Mouse (Mus musculus) lung, postnatal 14 days (tissue): ENCODE measurements at regions not wholly inside any gene's neighbourhood (a gene's known extent, or its start where the extent isn't known, plus 50 kb on each side); places are given as distances from the start of the nearest gene placed in this dataset.
A peak's percentile ranks its signal among the peaks of the same experiment; 100 is the strongest.

Source experiments
- DNase-seq: peaks from one replicate; pipeline ENCODE4 v3.0.0; 2021

GRCm38 (mm10) chr6:66012675-66013074, 60.3 kb downstream of the 4930544G11Rik start:
- no peak for DNase-seq

DNA sequence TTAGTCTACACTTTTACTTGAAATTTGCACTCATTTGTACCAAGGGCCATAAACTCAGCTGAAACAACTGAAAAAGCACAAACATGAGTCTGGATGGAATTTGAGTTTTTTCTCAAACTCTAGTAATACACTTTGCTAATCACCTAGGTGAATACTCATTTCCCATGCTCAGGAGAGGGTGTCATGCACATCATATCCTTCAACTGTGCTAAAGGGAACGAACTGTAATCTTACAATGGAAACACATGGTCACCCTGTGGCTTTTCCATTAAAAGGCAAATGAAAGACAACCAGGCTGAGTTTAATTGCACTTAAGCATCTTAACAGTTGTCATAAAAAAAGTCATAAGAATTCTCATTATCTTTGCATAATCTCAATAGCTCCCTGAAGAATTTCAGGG, 71.1 kb downstream of the 4930544G11Rik start:
- DNase-seq, result no peak

GRCm38 (mm10) chr6:66036789-66037188, 84.4 kb downstream of the 4930544G11Rik start:
- no peak for DNase-seq

- DNase-seq, result no peak
Measured at GRCm38 (mm10) chr6:66051852-66052251, 99.4 kb downstream of the 4930544G11Rik start.

DNA sequence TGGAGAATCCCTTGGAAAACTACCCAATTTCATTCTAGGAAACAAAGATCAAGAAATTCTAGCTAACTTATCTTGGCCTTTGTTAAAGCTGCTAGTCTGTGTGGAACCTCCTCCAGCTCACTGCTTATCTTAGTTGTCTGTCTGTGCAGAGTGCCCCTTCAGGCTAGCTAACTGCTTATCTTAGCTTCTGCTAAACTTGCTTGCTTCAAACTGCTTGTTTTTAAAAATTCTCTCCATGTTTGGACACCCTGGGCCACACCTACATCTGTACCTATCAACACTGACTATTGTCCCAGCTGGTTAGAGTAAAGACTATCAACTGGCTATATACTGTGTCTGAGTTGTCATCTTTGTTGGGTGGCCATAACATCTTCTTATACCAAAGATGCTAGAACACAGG, 100.0 kb downstream of the 4930544G11Rik start:
- DNase-seq, result no peak

DNA sequence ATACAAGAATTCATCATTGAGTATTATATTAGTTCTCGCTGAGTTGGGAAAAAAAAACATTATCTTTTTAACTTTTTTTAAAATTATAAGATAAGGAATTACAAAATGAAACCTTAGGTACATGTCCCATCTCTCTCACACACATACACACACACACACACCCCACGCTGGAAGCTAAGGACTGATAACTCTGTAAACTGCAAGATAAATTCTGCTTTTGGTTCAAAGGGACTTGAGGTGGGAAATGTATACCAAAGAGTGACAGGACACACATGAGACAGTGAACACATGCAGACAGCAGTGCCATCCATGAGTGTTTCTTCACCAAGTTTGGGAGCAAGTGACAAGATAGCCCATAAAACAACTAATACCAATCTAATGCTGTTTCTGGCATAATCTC, 100.8 kb downstream of the 4930544G11Rik start:
- DNase-seq, result no peak

GRCm38 (mm10) chr6:66068874-66069273, 116.5 kb downstream of the 4930544G11Rik start:
- DNase-seq, result no peak

GRCm38 (mm10) chr6:66077445-66077844, 125.0 kb downstream of the 4930544G11Rik start:
- no peak for DNase-seq

- DNase-seq, result no peak
Measured at GRCm38 (mm10) chr6:66078769-66079168, 126.4 kb downstream of the 4930544G11Rik start.

DNA sequence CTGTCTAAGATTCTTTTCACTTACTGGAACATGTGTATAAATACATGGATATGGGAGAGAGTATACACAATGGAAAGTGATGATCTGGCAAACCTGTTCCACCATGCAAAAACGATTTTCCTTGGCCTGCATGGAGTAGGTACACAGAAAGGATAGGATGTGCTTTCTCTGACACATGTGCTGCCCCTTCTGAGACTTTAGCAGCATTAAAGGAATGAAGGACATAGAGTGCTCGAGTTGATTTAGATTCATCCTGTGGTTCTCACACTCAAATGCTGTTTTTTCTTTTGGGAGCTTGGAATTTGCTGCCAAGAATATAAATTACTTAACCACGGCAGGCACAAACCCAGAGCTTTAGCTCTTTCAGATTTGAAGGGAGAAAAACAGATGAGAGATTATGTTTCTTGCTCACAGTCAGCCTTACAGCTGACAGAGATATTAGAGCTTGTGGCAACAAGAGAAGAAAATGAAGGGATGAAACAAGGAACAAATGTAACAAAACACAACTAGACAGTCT, 149.2 kb downstream of the 4930544G11Rik start:
- no peak for DNase-seq

DNA sequence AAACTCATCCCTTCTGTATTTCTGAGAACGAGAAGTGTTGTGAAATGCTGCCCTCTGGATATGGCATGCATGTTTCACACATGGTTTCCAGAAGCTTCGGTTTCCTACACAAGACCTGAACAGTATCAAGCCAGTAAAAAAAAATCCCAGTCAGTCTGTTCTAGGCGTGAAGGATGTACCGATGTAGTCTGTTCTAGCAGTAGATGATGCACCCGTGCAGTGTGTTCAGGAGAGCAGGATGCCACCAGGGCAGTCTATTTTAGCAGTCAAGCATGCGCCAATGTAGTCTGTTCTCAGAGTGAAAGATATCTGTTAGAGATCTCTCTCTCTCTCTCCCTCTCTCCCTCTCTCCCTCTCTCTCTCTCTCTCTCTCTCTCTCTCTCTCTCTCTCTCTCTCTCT, 162.0 kb downstream of the 4930544G11Rik start:
- no peak for DNase-seq

DNA sequence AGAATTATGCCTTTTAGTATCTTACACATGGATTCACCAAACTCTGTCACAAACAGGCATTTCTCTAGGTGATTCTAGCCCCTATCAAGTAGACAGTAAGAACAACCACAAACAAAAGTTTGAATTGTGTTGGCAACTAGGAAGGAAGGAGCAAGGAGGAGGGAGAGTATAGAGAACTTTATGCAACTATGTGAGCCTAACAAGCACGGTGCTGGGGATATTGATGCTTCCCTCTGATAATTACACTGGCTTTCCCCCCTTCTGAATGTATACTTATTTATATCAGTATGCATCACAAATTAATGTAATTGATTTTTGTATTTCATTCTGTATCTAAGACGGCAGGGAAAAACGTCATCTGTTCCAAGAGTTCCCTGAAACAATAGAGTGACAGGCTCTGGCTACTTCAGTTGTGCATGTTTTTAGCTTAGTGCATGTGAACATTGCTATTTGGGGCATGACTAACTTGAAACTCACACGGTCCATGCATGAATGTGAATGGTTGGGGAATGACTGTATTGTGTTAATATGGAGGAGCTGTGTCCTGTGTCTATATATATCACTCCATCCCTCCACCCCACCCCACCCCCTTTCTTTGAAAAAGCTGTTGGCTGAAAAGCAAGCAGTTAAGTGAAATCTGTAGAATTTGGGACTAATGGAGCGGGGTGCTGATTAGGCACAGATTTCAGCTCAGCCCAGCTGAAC, 169.2 kb downstream of the 4930544G11Rik start:
- no peak for DNase-seq

DNA sequence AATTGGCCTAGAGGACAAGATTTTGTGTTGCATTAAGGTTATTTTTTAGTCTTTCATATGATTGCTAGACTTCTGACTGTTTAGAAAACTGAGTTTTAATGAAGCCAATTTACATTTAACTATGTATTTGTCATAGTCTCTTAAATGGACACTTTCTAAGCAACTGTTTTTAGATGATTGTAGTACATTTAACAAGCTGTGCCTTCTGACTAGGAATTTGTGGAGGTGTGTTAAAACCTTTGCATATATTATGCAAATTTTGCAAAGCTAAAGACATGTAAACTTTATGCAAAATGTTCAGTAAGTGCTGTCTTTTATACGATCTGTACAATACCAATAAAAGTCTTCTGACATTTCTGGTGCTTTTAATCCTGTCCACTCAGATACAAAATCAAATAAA, 171.9 kb downstream of the 4930544G11Rik start:
- no peak for DNase-seq

DNA sequence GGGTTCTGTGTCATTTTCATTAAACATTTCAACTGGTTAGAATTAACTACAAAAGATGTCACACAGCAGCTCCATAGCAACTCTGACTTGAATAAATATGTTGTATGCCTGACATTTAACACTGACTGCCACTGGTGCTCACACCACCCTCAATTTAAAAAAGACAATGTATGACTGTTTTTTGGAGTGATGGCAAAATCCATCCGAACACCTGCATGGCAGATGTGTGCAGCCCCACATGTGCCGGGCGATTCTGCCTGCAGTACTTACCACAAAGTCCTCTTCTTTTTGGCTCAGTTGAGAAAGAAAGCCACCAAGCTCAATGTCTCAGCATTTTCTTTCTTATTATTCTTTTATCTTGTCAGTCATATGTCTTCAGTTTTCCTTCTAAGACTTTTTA, 199.4 kb downstream of the 4930544G11Rik start:
- DNase-seq, result no peak

DNA sequence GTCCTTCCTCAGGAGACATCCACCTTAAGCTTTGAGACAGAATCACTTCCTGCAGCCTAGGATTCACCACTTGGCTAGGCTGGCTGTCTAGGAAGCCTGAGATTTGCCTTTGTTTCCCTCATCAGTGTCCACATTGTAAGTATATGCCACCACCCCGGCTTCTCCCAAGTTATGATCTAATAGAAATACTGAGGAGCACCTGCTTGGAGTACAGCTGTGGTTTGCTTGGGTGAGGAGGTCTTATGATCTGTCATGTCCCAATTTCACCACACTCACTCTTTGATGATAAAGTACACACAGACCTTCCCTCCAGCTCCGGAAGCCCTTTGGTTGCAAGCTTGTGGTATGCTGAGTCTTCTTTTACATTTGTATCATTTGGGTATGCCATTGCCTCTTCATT, 202.4 kb downstream of the 4930544G11Rik start:
- DNase-seq, result no peak

GRCm38 (mm10) chr6:66160805-66161204, 208.4 kb downstream of the 4930544G11Rik start:
- no peak for DNase-seq

DNA sequence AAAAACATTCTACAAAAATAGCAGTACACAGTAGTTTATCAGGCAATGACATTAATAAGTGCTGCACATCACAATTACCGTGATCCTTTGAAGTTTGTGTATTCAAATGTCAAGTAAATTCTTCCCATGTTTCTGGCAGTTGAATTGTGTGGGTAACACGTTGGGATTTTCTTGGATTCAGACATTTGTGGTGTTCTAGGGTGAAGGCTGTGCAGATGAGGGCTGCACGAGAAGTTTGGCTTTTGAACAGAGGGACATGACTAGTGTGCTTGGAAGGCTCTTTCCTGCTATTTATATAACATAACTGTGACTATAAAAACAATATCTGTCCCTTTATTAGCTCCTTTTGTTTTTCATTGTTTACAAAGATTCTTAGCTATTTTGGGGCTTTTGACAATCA, 216.5 kb downstream of the 4930544G11Rik start:
- no peak for DNase-seq

- DNase-seq, result no peak
Measured at GRCm38 (mm10) chr6:66197990-66198389, 245.6 kb downstream of the 4930544G11Rik start.

GRCm38 (mm10) chr6:66200136-66200790, 247.9 kb downstream of the 4930544G11Rik start:
- no peak for DNase-seq

GRCm38 (mm10) chr6:66206197-66206925, 254.0 kb downstream of the 4930544G11Rik start:
- DNase-seq, result no peak

DNA sequence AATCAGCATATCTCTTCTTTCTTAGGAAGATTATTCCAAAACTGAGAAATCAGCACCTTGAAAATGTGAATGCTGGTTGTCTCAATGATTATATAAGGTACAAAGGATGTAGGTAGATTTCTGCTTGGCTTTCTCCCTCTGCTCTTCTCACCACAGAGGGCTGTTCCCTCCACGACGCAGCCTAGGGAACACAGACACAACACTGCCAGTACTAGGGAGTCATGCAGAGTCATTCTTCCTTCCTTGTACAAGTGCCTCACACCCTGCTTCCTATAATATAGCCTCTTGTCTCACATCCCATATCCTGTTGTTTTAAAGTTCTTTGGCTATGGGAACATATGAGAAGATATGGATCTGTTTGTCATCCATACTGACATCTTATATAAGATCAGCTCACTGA, 265.1 kb downstream of the 4930544G11Rik start:
- DNase-seq, result no peak

DNA sequence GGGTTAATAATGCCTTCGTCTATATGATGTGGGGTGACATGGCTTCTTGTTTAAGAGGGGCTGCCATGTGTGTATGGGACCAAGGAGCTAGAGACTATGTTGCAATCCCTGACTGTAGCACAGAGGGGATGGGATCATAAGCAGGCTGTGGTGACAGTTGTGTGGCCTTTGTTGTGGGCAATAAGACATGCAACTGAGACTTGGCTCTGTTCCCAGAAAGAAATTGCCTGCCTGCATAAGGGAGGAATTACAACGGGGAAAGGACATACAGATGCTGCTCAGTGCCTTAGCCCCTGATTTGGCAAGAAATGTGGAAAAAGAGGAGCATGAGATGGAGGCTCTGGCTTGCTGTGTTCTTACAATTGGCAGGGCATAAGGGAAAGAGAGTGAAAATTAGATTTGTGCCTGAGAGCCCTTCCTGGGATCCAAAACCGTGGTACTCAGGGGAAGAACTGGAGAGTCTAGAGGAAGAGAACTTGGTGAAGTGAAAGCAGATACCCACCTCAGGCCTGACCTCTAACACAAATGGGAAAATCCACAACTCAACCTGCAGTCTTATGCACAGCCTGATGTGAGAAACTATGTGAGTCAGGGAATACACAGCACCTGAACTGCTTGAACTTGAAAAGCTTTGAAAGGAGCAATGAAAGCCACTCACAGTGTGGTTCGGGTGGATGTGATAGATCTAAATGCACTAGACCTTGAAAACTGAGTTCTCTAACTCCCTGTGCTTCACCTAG, 271.9 kb downstream of the 4930544G11Rik start:
- peak; percentile 10 for DNase-seq

DNA sequence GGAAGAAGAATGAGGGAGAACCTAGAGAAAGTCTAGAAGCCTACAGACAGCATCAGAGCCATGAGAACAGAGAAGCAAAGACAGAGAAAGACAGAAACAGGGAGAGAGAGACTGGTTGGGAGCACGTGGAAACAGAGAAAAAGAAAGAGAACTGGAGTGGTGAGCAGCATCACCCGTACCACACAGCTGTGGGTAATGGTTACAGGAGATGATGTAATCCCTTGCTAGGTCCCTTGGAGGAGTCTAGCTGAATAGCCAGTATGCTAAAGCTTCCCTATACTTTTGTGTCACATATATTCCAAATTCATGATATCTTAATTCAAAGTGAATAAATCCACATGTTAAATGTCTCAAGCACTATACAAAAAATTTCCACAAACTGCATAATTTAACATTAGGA, 284.0 kb downstream of the 4930544G11Rik start:
- no peak for DNase-seq
